ENCODE assay signal across 14 mouse cellular contexts in genomic region chr13:38353420-38354255, GRCm38 (mm10). TPM values are rescaled to one million over a fixed set of nuclear protein-coding genes. Genes with fewer than 3 reads are reported as not detected.
DNase-seq lines count a peak whose midpoint lies in the region; ATAC-seq and TF ChIP-seq lines count a peak whose summit lies in the region.
"Had no signal": no experiment of that assay in that cellular context is flagged by ENCODE, and none has a peak within 500 bp of the region (broad histone marks: within the 10 kb centered on the region; RNA-seq: fewer than 3 reads in every experiment).

No protein-coding gene starts in this region.

- H3K27me3 ChIP-seq in heart, adult 2 months (ENCODE audit: control insufficient read depth, insufficient read depth, low read length): no peaks in the 10 kb centered on the region
- H3K27me3 ChIP-seq in kidney, embryonic 16.5 days (ENCODE audit: insufficient read depth, low read length): peaks cover 8% of the 10 kb centered on the region

- in situ Hi-C loops in ES-E14 (cut with MboI; ENCODE audit: low sequenced_read_pairs in 2 of 2, unreplicated experiment in 2 of 2): no loop called here

- TF ChIP-seq CTCF in heart, adult 2 months (IDR thresholded peaks at IDR 0.05): no peak

- TF ChIP-seq EP300 in heart, adult 2 months (IDR thresholded peaks at IDR 0.05; ENCODE audit: insufficient read depth, low read depth, low read length): peak; percentile 76; the same call in 1 of the 2 replicates

- H3K4me2 ChIP-seq in kidney, embryonic 16.5 days (replicated peaks; ENCODE audit: low read depth, low read length): 0 out of 2 replicates have a peak overlapping the region, but pooled peaks have one; percentile 16
- H3K4me2 ChIP-seq: lung, embryonic 15.5 days had no signal

- no peak; the same call in 1 of the 2 replicates for TF ChIP-seq POLR2A in heart, adult 2 months (IDR thresholded peaks at IDR 0.05; ENCODE audit: insufficient read depth, low read depth, low read length)

- 23% methylated on average over 24 of the region's 24 CpGs for WGBS in heart, adult 2 months
- WGBS in kidney, embryonic 16.5 days: 44% methylated on average over 24 of the region's 24 CpGs

- H3K79me2 ChIP-seq in heart, adult 2 months (replicated peaks; ENCODE audit: control insufficient read depth, insufficient read depth, low read length): no peaks in the 10 kb centered on the region

- intact Hi-C loops in heart, adult 2 months (cut with DNase I): loop anchor here (1.0 kb wide), 1 partner anchor 54 kb away; no protein-coding TSS in a partner anchor

- no peaks in the 10 kb centered on the region for H3K9me3 ChIP-seq in ES-E14 (ENCODE audit: control insufficient read depth, insufficient read depth, low read depth, low read length)
- no peaks in the 10 kb centered on the region for H3K9me3 ChIP-seq in kidney, embryonic 16.5 days (ENCODE audit: low read length)
- H3K9me3 ChIP-seq: lung, embryonic 15.5 days had no signal

- peak; percentile 32 for DNase-seq in kidney, adult 11 months
- DNase-seq in kidney, postnatal 14 days: no peak
- no peak for DNase-seq in ES-E14 (ENCODE audit: low read depth, low spot score)
- peak; percentile 53 to 70 for DNase-seq in heart, adult 2 months
- DNase-seq in neural tube, embryonic 10.5 days (ENCODE audit: extremely low spot score, low spot score): no peak
- no peak for DNase-seq in urinary bladder, postnatal 14 days (ENCODE audit: low spot score)
- DNase-seq: adrenal gland, postnatal 36 days; cerebellum, adult 11-12 months; left cerebral cortex, postnatal 4 days; spleen, adult 18-20 months; thymus, adult 2 months had no signal

- H3K27ac ChIP-seq in ES-E14 (ENCODE audit: insufficient read depth, low read depth, low read length, poor library complexity, severe bottlenecking): no peak overlapping the region
- peak overlapping the region; percentile 55 for H3K27ac ChIP-seq in heart, adult 2 months
- H3K27ac ChIP-seq in kidney, embryonic 16.5 days (ENCODE audit: low read length): no peak overlapping the region
- H3K27ac ChIP-seq: lung, embryonic 15.5 days had no signal

- no peak for ATAC-seq in kidney, embryonic 16.5 days (ENCODE audit: low FRiP score, low TSS enrichment)

- no peak overlapping the region for H3K9ac ChIP-seq in ES-E14 (ENCODE audit: insufficient read depth, low read depth, low read length, poor library complexity, severe bottlenecking)
- H3K9ac ChIP-seq in heart, adult 2 months (ENCODE audit: low read depth, low read length): no peak overlapping the region
- H3K9ac ChIP-seq in kidney, embryonic 16.5 days (replicated peaks; ENCODE audit: low read length): no peak overlapping the region
- H3K9ac ChIP-seq: lung, embryonic 15.5 days had no signal

- peaks cover 0 to 3% of the 10 kb centered on the region in 2 experiments; a peak in 1 of 4 replicates for H3K4me1 ChIP-seq in ES-E14 (ENCODE audit: control insufficient read depth in 2 of 2, insufficient read depth in 2 of 2, low read length in 2 of 2, poor library complexity in 1 of 2)
- peaks cover 12% of the 10 kb centered on the region for H3K4me1 ChIP-seq in heart, adult 2 months (ENCODE audit: control insufficient read depth, insufficient read depth, low read length)
- H3K4me1 ChIP-seq in kidney, embryonic 16.5 days (ENCODE audit: insufficient read depth, low read length): peaks cover 20% of the 10 kb centered on the region

- H3K36me3 ChIP-seq in ES-E14 (ENCODE audit: control insufficient read depth, insufficient read depth, low read length, poor library complexity, severe bottlenecking): no peaks in the 10 kb centered on the region
- H3K36me3 ChIP-seq in heart, adult 2 months (ENCODE audit: control insufficient read depth, insufficient read depth, low read length): peaks cover 15% of the 10 kb centered on the region
- H3K36me3 ChIP-seq in kidney, embryonic 16.5 days (ENCODE audit: insufficient read depth, low read length): no peaks in the 10 kb centered on the region
- H3K36me3 ChIP-seq: lung, embryonic 15.5 days had no signal

- H3K4me3 ChIP-seq in ES-E14 (ENCODE audit: insufficient read depth in 1 of 2, low read depth in 1 of 2, low read length in 2 of 2, poor library complexity in 1 of 2, severe bottlenecking in 1 of 2): no peak overlapping the region
- peak overlapping the region; percentile 27; the same call in 1 of the 2 replicates for H3K4me3 ChIP-seq in heart, adult 2 months
- H3K4me3 ChIP-seq in kidney, embryonic 16.5 days (ENCODE audit: low read length): no peak overlapping the region
- H3K4me3 ChIP-seq: lung, embryonic 15.5 days had no signal

TF ChIP-seq in ES-E14, 5 proteins besides CTCF, POLR2A, EP300 and RAD21:
- TF ChIP-seq MAFK (IDR thresholded peaks at IDR 0.05; ENCODE audit: insufficient read depth, low read depth, low read length): no peak
- peak; percentile 85 for TF ChIP-seq ZNF384 (IDR thresholded peaks at IDR 0.05; ENCODE audit: low read depth, low read length)

RNA-seq across cellular contexts. Expression of gene Bmp6, which starts 8.7 kb away (rescaled TPM):
- total RNA-seq in ES-E14 (2012; rRNA removed): 1.8 and 2.1 TPM in 2 replicates
- 10 to 100 TPM; 23.0 to 28.8 TPM for total RNA-seq in heart, adult 2 months (2021)
- polyA plus RNA-seq in heart, adult 2 months (2012; rRNA removed): 19.3 and 30.3 TPM in 2 replicates
- polyA plus RNA-seq in kidney, embryonic 16.5 days (2015; fragmentation: Nextera tagmentation; extraction: Ambion mirVana): 1.3 and 2.2 TPM in 2 replicates
- total RNA-seq: granulocyte monocyte progenitor cell, adult 5-6 weeks had no signal

Comparison
In these comparisons a context has a peak if more than half of its experiments do, and no peak if none do; other contexts are left out.
1. DNase-seq: peak in kidney, adult 11 months (single experiment) and heart, adult 2 months (2 of 2); none in kidney, postnatal 14 days (single experiment), ES-E14 (single experiment), neural tube, embryonic 10.5 days (single experiment) and urinary bladder, postnatal 14 days (single experiment).